Mouse (Mus musculus): ENCODE measurements at regions not wholly inside any gene's neighbourhood (a gene's known extent, or its start where the extent isn't known, plus 50 kb on each side); places are given as distances from the start of the nearest gene placed in this dataset.
A peak's percentile ranks its signal among the peaks of the same experiment; 100 is the strongest.

GRCm38 (mm10) chr12:25924526-25924925 lies 490.5 kb downstream of the Rnf144a start:
- no peak for DNase-seq (ENCODE audit: low read depth in 2 of 2, low spot score in 2 of 2)

GRCm38 (mm10) chr12:25923772-25924171 lies 491.3 kb downstream of the Rnf144a start:
- no peak for DNase-seq (ENCODE audit: low read depth in 2 of 2, low spot score in 2 of 2)

DNA sequence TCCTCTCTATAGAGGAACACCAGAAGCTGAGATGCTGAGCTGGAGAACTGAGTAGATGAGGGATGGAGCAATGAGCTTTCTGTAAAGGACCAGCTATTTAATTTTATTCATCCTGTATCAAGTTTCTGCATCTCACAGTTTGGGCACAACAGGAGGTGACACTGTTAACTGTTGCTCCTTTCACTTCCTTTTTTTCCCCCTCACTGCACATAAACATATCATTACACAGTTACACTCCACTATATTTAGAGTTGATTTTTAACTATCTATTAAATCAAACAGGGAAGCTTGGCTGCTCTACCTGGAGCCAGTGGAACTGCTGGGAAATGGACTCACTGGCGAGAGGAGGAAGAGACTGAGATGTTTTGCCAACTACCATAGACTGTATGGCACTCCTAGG lies 509.4 kb downstream of the Rnf144a start:
- DNase-seq (ENCODE audit: low read depth in 2 of 2, low spot score in 2 of 2): no peak

- DNase-seq (ENCODE audit: low read depth in 2 of 2, low spot score in 2 of 2): no peak
These were observed 518.5 kb downstream of the Rnf144a start for GRCm38 (mm10) chr12:25896543-25896942.

- no peak for DNase-seq (ENCODE audit: low read depth in 2 of 2, low spot score in 2 of 2)
These were observed 519.4 kb downstream of the Rnf144a start for GRCm38 (mm10) chr12:25895691-25896090.

DNA sequence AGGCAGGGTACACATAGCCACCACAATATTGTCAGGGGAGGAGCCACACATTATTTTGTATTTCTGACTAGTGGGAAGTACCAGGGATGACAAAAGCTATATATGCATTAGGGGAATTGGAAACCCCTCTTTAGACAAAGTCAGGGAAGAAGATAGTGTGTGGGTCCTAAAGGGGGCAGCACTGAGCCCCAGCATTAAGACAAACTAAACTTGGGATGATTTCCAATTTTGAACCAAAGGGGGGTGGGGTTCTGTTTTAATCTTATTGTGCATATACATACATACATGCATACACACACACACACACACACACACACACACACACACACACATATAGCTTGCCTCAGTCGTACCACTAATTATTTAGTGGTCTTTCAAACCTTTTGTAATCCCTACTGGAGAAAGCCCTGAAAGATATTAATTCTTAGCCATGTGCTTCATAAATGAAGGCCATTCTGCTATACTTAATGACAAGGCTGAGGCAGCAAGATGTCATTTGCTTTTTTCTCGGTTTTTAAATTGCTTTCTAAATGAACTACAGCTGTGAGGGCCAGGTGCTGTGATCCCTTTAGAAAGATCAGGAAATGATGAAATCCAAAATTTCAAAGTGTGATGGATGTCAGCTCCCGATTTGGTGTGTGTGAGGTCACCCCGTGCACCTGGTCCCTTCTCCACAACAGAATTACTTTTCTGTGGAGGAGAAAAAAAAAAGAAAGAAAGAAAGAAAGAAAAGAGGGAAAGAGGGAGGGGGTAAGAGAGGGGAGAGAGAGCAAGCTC lies 523.5 kb downstream of the Rnf144a start:
- no peak for DNase-seq (ENCODE audit: low read depth in 2 of 2, low spot score in 2 of 2)

GRCm38 (mm10) chr12:25890722-25891121 lies 524.3 kb downstream of the Rnf144a start:
- peak in 1 of 2 experiments; percentile 18 for DNase-seq (ENCODE audit: low read depth in 2 of 2, low spot score in 2 of 2)

- no peak for DNase-seq (ENCODE audit: low read depth in 2 of 2, low spot score in 2 of 2)
These were observed 531.3 kb downstream of the Rnf144a start for GRCm38 (mm10) chr12:25883771-25884171.

DNA sequence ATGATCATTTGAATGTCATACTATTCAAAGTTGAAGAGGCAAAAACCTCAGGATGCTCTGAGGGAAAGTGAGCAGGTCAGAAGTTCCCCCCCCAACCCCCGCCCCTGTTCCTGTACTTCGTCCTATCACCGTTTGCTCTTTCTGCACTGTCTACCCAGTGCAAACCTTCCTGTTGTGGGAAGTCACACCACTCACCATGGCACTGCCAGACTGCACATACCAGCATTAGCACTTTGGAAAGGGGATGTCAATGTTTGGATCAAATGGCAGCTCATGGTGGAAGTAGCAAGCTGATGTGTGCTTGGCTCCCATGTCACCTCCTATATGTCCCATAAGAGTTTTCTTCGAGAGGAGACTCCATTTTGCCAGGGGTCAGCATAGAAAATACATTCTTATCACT lies 543.2 kb downstream of the Rnf144a start:
- DNase-seq (ENCODE audit: low read depth in 2 of 2, low spot score in 2 of 2): no peak

DNA sequence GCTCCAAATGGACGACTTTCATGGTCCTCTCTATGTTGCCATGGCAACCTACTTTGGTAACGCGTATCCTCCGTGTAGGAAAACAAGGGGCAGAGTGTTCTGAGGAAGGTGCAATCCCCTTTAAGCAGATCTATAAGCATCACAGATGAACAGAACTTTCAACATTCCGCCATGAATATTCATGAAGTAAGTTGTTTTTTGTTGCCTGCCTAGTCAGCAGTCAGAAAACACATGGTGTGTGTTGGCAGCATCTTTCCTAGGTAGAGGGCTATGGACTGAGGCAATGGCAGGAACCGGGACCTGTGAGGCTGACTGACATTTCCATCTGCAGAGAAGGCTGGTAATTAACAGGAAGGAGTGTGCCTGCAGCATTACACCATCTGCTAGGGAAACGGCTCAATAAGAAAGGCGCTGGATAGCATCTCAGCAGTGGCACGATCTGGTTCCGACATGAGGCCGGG lies 544.0 kb downstream of the Rnf144a start:
- no peak for DNase-seq (ENCODE audit: low read depth in 2 of 2, low spot score in 2 of 2)

- DNase-seq (ENCODE audit: low read depth in 2 of 2, low spot score in 2 of 2): no peak
These were observed 545.2 kb downstream of the Rnf144a start for GRCm38 (mm10) chr12:25869846-25870245.

DNA sequence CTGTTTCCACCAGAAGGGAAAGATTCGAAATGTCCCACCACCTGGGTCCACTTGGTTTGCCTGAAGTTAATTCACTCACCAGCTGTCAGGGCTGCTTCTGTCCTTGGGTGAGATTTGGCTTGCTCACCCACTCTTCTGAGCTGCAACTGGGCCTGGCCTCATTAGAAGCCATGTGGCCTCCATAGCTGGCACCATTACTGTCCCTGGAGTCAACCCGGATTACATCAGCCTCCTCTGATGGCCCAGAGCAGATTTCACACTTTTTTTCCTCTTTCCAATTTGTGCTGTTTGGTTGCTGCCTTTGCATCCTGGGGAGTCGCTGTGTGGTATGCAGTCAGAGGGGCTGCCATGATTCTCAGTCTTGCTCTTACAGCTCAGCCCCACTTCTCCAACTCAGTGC lies 550.0 kb downstream of the Rnf144a start:
- DNase-seq (ENCODE audit: low read depth in 2 of 2, low spot score in 2 of 2): no peak

GRCm38 (mm10) chr12:25864113-25864852 lies 550.8 kb downstream of the Rnf144a start:
- DNase-seq (ENCODE audit: low read depth in 2 of 2, low spot score in 2 of 2): peak; percentile 62 to 74

DNA sequence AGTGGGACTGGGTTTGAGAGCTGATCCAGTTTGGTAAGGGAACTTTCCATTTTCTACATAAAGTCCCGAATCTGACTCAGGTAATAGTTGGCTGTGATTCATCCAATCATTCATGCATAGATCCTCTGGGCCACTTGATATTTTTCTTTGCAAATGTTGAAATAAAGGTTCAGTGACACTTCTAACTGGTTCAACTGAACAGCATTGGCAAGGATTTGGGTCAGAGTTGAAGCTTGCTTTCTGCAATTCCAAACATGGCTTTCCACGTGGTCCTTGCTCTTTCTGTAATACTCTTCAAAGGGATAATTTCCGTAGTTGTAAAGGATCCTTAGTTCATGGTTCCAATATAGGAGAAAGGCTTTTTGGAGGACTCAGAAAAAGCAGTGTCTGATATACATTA lies 554.0 kb downstream of the Rnf144a start:
- no peak for DNase-seq (ENCODE audit: low read depth in 2 of 2, low spot score in 2 of 2)

GRCm38 (mm10) chr12:25858397-25858796 lies 556.7 kb downstream of the Rnf144a start:
- no peak for DNase-seq (ENCODE audit: low read depth in 2 of 2, low spot score in 2 of 2)

DNA sequence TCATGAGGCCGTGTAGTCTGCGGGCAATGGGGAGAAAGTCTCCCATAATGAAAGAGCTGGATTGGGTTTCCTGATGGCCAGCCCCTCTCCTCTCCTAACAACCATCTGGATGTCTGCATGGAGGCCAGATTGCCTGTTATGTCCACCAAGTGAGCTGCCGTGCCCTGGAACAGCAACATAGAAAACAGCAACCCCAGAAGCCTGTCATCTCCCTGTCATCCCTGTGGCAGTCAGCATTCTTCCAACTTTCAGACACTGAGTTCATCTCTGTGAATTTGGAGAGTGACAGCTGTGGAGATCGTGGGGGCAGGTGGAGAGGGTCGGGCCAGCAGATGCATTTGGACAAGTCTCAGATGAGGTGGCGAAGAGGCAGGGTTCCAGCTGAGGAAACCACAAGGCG lies 585.0 kb downstream of the Rnf144a start:
- DNase-seq (ENCODE audit: low read depth in 2 of 2, low spot score in 2 of 2): no peak

GRCm38 (mm10) chr12:25827961-25828360 lies 587.1 kb downstream of the Rnf144a start:
- no peak for DNase-seq (ENCODE audit: low read depth in 2 of 2, low spot score in 2 of 2)

GRCm38 (mm10) chr12:25826928-25827327 lies 588.1 kb downstream of the Rnf144a start:
- DNase-seq (ENCODE audit: low read depth in 2 of 2, low spot score in 2 of 2): no peak

- no peak for DNase-seq (ENCODE audit: low read depth in 2 of 2, low spot score in 2 of 2)
These were observed 588.6 kb downstream of the Rnf144a start for GRCm38 (mm10) chr12:25826451-25826850.

DNA sequence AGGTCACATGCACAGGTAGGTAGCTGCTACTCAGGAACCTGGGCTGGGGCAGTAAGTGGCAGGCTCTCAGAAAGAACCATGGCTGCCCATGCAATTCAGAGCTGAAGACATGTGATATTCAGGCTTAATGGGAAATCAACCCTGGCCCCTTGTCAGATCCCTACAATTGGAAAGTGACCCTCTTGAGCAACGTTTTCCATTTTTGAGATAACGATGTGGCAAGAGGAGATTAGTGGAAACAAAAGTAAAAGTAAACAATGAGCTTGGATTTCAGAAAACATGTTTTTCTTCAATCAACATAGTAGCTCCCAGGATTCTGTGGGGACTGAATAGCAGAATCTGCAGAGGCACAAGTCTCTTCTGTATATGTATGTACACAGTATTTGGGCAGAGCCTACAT lies 598.8 kb downstream of the Rnf144a start:
- DNase-seq (ENCODE audit: low read depth in 2 of 2, low spot score in 2 of 2): no peak

GRCm38 (mm10) chr12:25795092-25795491 lies 620.0 kb downstream of the Rnf144a start:
- no peak for DNase-seq (ENCODE audit: low read depth in 2 of 2, low spot score in 2 of 2)

DNA sequence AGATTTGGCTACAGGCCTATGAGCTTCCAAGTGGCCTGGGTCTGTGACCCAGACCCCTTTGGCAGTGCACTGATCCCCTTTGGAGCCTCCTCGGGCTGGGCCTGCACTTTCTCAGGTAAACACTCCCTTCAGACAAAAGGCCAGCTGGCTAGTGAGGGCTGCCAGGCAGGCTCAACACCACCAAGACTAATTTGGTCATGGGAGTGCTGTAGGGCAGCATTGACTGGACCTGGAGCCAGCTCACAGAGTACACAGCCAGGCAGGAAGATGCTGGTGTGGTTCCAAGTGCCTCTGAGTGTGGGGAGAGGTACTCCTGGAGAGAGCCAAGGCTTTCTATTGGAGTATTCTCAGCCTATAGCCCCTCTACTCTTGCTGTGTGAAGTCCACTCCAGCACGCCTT lies 620.5 kb downstream of the Rnf144a start:
- DNase-seq (ENCODE audit: low read depth in 2 of 2, low spot score in 2 of 2): no peak
